24 mouse cellular contexts compared by ENCODE assay signal in the genomic region with DNA sequence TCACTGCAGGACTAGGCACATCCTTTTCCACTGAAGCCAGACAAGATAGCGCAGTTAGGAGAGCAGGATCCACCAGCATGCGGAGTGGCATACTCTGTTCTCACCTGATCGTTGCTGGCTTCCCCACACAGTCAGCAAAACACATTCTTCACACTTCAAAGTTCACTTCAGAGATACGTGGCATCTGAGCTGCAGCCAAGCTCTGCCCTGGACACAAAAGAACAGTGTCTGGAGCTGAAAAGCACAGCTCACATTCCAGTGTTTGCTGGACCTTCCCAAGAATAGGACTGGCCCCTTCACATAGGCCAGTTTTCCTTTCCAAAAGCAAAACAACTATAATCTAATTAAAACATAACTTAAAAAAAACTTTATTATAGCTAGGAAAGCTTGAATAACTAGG.
A peak's percentile ranks its signal among the peaks of the same experiment; 100 is the strongest.
DNase-seq lines count a peak whose midpoint lies in the region; ATAC-seq and TF ChIP-seq lines count a peak whose summit lies in the region.
"Had no signal": no experiment of that assay in that cellular context is flagged by ENCODE, and none has a peak within 500 bp of the region (broad histone marks: within the 10 kb centered on the region; RNA-seq: fewer than 3 reads in every experiment).

No protein-coding gene starts in this region.

- 0 out of 2 replicates have a peak overlapping the region, but pooled peaks have one; percentile 4 for H3K4me2 ChIP-seq in heart, embryonic 15.5 days
- no peak overlapping the region for H3K4me2 ChIP-seq in lung, embryonic 16.5 days (ENCODE audit: low read depth, low read length)
- H3K4me2 ChIP-seq in kidney, postnatal 0 days (ENCODE audit: low read length): no peak overlapping the region
- H3K4me2 ChIP-seq: embryonic facial prominence, embryonic 13.5 days; forebrain, embryonic 12.5 days; hindbrain, embryonic 15.5 days; intestine, embryonic 15.5 days; midbrain, embryonic 13.5 days had no signal

- DNase-seq in heart, adult 8-10 months (ENCODE audit: low spot score): no peak
- DNase-seq in lung, postnatal 10 days: no peak
- peak; percentile 14 for DNase-seq in kidney, postnatal 0 days (ENCODE audit: low spot score)
- no peak for DNase-seq in embryo, embryonic 10 days (ENCODE audit: low spot score)
- no peak for DNase-seq in cerebellum, adult 11-12 months
- DNase-seq: adrenal gland, adult 8-10 months; cerebellum, adult 18-20 months; cerebellum, postnatal 25 days; embryo, embryonic 11 days; gastrocnemius, postnatal 25 days; lung, postnatal 14 days; thymus, adult 2 months; thymus, postnatal 4 days had no signal

- no peak for TF ChIP-seq CTCF in kidney, postnatal 0 days (IDR thresholded peaks at IDR 0.05; ENCODE audit: low read depth)

- H3K36me3 ChIP-seq in heart, embryonic 15.5 days: no peaks in the 10 kb centered on the region
- H3K36me3 ChIP-seq in lung, embryonic 16.5 days (ENCODE audit: control insufficient read depth, insufficient read depth, low read length): no peaks in the 10 kb centered on the region
- no peaks in the 10 kb centered on the region for H3K36me3 ChIP-seq in kidney, postnatal 0 days (ENCODE audit: insufficient read depth, low read length)
- H3K36me3 ChIP-seq: embryonic facial prominence, embryonic 13.5 days; forebrain, embryonic 12.5 days; hindbrain, embryonic 15.5 days; intestine, embryonic 15.5 days; midbrain, embryonic 13.5 days had no signal

- H3K9ac ChIP-seq in heart, embryonic 15.5 days: no peak overlapping the region
- H3K9ac ChIP-seq in lung, embryonic 16.5 days (ENCODE audit: low read length): no peak overlapping the region
- no peak overlapping the region for H3K9ac ChIP-seq in kidney, postnatal 0 days (ENCODE audit: low read depth, low read length)
- H3K9ac ChIP-seq: embryonic facial prominence, embryonic 13.5 days; forebrain, embryonic 12.5 days; hindbrain, embryonic 15.5 days; intestine, embryonic 15.5 days; midbrain, embryonic 13.5 days had no signal

- H3K27me3 ChIP-seq in heart, embryonic 15.5 days: no peaks in the 10 kb centered on the region
- H3K27me3 ChIP-seq in lung, embryonic 16.5 days (ENCODE audit: control insufficient read depth, insufficient read depth, low read depth, low read length): no peaks in the 10 kb centered on the region
- no peaks in the 10 kb centered on the region for H3K27me3 ChIP-seq in kidney, postnatal 0 days (ENCODE audit: insufficient read depth, low read length)
- H3K27me3 ChIP-seq: embryonic facial prominence, embryonic 13.5 days; forebrain, embryonic 12.5 days; hindbrain, embryonic 15.5 days; intestine, embryonic 15.5 days; midbrain, embryonic 13.5 days had no signal

- 22% methylated on average over 4 of the region's 4 CpGs for WGBS in heart, embryonic 15.5 days
- 40% methylated on average over 4 of the region's 4 CpGs for WGBS in lung, embryonic 16.5 days
- WGBS in kidney, postnatal 0 days: 58% methylated on average over 4 of the region's 4 CpGs

- H3K9me3 ChIP-seq in heart, embryonic 15.5 days (replicated peaks): no peaks in the 10 kb centered on the region
- H3K9me3 ChIP-seq in lung, embryonic 16.5 days (ENCODE audit: control insufficient read depth, low read length): no peaks in the 10 kb centered on the region
- H3K9me3 ChIP-seq in kidney, postnatal 0 days (replicated peaks; ENCODE audit: low read length): no peaks in the 10 kb centered on the region
- H3K9me3 ChIP-seq: embryonic facial prominence, embryonic 13.5 days; forebrain, embryonic 12.5 days; hindbrain, embryonic 15.5 days; intestine, embryonic 15.5 days; midbrain, embryonic 13.5 days had no signal

- H3K27ac ChIP-seq in heart, embryonic 15.5 days: peak overlapping the region; percentile 45
- H3K27ac ChIP-seq in lung, embryonic 16.5 days (ENCODE audit: low read length): no peak overlapping the region
- no peak overlapping the region for H3K27ac ChIP-seq in kidney, postnatal 0 days
- H3K27ac ChIP-seq: embryonic facial prominence, embryonic 13.5 days; forebrain, embryonic 12.5 days; hindbrain, embryonic 15.5 days; intestine, embryonic 15.5 days; layer of hippocampus, adult 2 months; midbrain, embryonic 13.5 days; stomach, postnatal 0 days had no signal

- ATAC-seq in heart, embryonic 15.5 days (replicated peaks; ENCODE audit: insufficient number of reproducible peaks, insufficient read depth, low FRiP score, low read depth): peak; percentile 64
- 0 out of 2 replicates have a peak, but pooled peaks have one; percentile 28 for ATAC-seq in lung, embryonic 16.5 days (ENCODE audit: low read depth)
- peak; percentile 59; the same call in 1 of the 2 replicates for ATAC-seq in kidney, postnatal 0 days (replicated peaks; ENCODE audit: low FRiP score, low read depth)
- ATAC-seq: activated CD4-positive, CD25-positive, alpha-beta regulatory T cell, adult 4 months; intestine, embryonic 15.5 days; midbrain, embryonic 13.5 days had no signal

- no peak overlapping the region for H3K4me3 ChIP-seq in heart, embryonic 15.5 days
- no peak overlapping the region for H3K4me3 ChIP-seq in lung, embryonic 16.5 days (ENCODE audit: low read length)
- H3K4me3 ChIP-seq in kidney, postnatal 0 days (replicated peaks; ENCODE audit: low read depth, low read length): no peak overlapping the region
- H3K4me3 ChIP-seq: embryonic facial prominence, embryonic 13.5 days; erythroblast, embryonic 14.5 days; forebrain, embryonic 12.5 days; hindbrain, embryonic 15.5 days; intestine, embryonic 15.5 days; layer of hippocampus, adult 2 months; midbrain, embryonic 13.5 days had no signal

- H3K4me1 ChIP-seq in heart, embryonic 15.5 days (replicated peaks): peaks cover 7% of the 10 kb centered on the region
- H3K4me1 ChIP-seq in lung, embryonic 16.5 days (replicated peaks; ENCODE audit: control insufficient read depth, insufficient read depth, low read length): no peaks in the 10 kb centered on the region
- H3K4me1 ChIP-seq in kidney, postnatal 0 days (replicated peaks; ENCODE audit: insufficient read depth, low read length): no peaks in the 10 kb centered on the region
- H3K4me1 ChIP-seq: embryonic facial prominence, embryonic 13.5 days; forebrain, embryonic 12.5 days; hindbrain, embryonic 15.5 days; intestine, embryonic 15.5 days had no signal
